Mouse (Mus musculus) lung, adult 2 months (tissue): ENCODE measurements around the gene Ankrd23. TPM values are rescaled to one million over a fixed set of nuclear protein-coding genes. Genes with fewer than 3 reads are reported as not detected.

Experiments used
- DNase-seq: peaks from one replicate; pipeline ENCODE4 v3.0.0; 2022
- H3K4me1 ChIP-seq: fragments of 200-500 bp; 2 replicates; pipeline ENCODE4 v1.6.1; 2011; ENCODE audit warnings: low read length; ENCODE audit not compliant: control insufficient read depth, insufficient read depth
- H3K4me3 ChIP-seq: fragments of 200-500 bp; replicated peaks from 2 replicates; pipeline ENCODE3; 2011; ENCODE audit warnings: low read depth, mild to moderate bottlenecking, control low read depth, low read length; ENCODE audit errors: extremely low read depth
- CTCF ChIP-seq: fragments of 200-500 bp; IDR thresholded peaks from 2 replicates; pipeline ENCODE4 v1.5.1; 2011; ENCODE audit warnings: mild to moderate bottlenecking, low read length, control low read depth; ENCODE audit not compliant: insufficient read depth
- POLR2A ChIP-seq: fragments of 200-500 bp; IDR thresholded peaks from 2 replicates; pipeline ENCODE4 v1.6.1; 2011; ENCODE audit warnings: low read depth, mild to moderate bottlenecking, control low read depth, low read length, borderline replicate concordance; ENCODE audit errors: extremely low read depth
- WGBS: fragments of 180-500 bp; shearing (Covaris S2); methylation state at CpG from one replicate; pipeline ENCODE4 v1.1.7; 2018; 5-methylcytosine and 5-hydroxymethylcytosine counted together
- polyA plus RNA-seq: library from polyadenylated mRNA; depleted of rRNA; stranded (reverse); fragments of >200 nt; gene quantifications from 2 replicates; pipeline ENCODE4 v1.2.3, GENCODE M21; 2012

Ankrd23 gene
- polyA plus RNA-seq, 1 experiment = 36.2 TPM

- Histone ChIP-seq H3K4me3 (no peak overlapping the region), H3K4me1 (peaks cover 18% of the 10 kb centered on the region)
- DNase-seq = no peak
- no peak for TF ChIP-seq CTCF
- no peak for TF ChIP-seq POLR2A
- 66% methylated on average over 5 of the region's 5 CpGs for WGBS
Measured at GRCm38 (mm10) chr1:36574196-36574955, 37.7 kb upstream of the Ankrd23 start.

- Histone ChIP-seq H3K4me1 (peaks cover 23% of the 10 kb centered on the region), H3K4me3 (no peak overlapping the region)
- TF ChIP-seq POLR2A (no peak), CTCF (no peak)
- no peak for DNase-seq
- 72% methylated on average over 8 of the region's 8 CpGs for WGBS
Measured at GRCm38 (mm10) chr1:36573524-36573923, 36.8 kb upstream of the Ankrd23 start.

DNA sequence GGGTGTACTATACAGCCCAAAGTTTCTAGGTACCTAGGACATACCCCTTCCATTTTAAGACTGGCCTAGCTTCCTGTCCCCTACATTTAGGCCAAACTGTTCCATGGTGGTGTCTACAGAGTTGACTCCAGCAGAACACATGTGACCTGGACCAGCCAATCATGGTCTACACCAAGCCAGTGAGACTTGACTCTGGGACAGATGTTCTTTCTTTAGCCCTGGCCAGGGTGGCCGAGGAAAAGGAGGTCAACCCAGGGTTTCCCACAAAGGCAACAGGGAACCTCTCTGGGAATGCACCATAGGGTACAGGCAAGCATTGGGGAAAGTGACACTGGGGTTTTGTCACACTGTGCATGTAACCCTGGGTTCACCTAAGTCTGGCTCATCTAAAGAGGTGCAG is 36.0 kb upstream of the Ankrd23 start:
- peaks cover 23% of the 10 kb centered on the region for H3K4me1 ChIP-seq
- no peak overlapping the region for H3K4me3 ChIP-seq
- DNase-seq = no peak
- WGBS = 64% methylated on average over 1 of the region's 1 CpGs
- TF ChIP-seq POLR2A = no peak

- no peak overlapping the region for H3K4me3 ChIP-seq
- H3K4me1 ChIP-seq = peaks cover 23% of the 10 kb centered on the region
- WGBS = 42% methylated on average over 2 of the region's 2 CpGs
- no peak for TF ChIP-seq CTCF
- DNase-seq = no peak
Measured at GRCm38 (mm10) chr1:36572140-36572700, 35.5 kb upstream of the Ankrd23 start.

- Histone ChIP-seq H3K4me1 (peaks cover 23% of the 10 kb centered on the region), H3K4me3 (no peak overlapping the region)
- TF ChIP-seq CTCF = no peak
- TF ChIP-seq POLR2A = no peak
- 28% methylated on average over 6 of the region's 6 CpGs for WGBS
- no peak for DNase-seq
Measured at GRCm38 (mm10) chr1:36571627-36572026, 34.9 kb upstream of the Ankrd23 start.

GRCm38 (mm10) chr1:36570320-36570719 is 33.6 kb upstream of the Ankrd23 start:
- TF ChIP-seq CTCF (no peak), POLR2A (no peak)
- peaks cover 23% of the 10 kb centered on the region for H3K4me1 ChIP-seq
- 75% methylated on average over 5 of the region's 5 CpGs for WGBS
- no peak for DNase-seq
- no peak overlapping the region for H3K4me3 ChIP-seq

GRCm38 (mm10) chr1:36569694-36570276 is 33.1 kb upstream of the Ankrd23 start:
- H3K4me1 ChIP-seq = peaks cover 23% of the 10 kb centered on the region
- DNase-seq = no peak
- 21% methylated on average over 7 of the region's 7 CpGs for WGBS
- H3K4me3 ChIP-seq = no peak overlapping the region
- TF ChIP-seq POLR2A (no peak), CTCF (no peak)

DNA sequence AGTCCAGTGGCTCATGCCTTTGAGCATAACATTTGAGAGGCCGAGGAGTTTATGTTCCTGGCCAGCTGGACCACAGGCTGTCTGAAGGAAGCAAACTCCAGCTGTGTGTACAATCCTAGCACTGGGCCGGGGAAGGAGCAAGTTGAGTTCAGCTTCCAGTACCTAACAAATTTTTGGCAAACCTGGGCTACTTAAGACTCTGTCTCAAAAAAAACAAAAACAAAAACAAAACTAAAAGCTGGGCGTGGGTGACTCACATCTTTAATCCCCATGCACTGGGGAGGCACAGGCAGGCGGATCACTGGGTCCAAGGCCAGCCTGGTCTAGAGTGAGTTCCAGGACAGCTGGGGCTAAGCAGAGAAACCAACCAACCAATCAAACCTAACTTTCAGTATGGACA is 32.1 kb upstream of the Ankrd23 start:
- H3K4me3 ChIP-seq = no peak overlapping the region
- WGBS = 45% methylated on average over 4 of the region's 4 CpGs
- H3K4me1 ChIP-seq = peaks cover 21% of the 10 kb centered on the region
- TF ChIP-seq POLR2A (no peak), CTCF (no peak)
- DNase-seq = no peak

DNA sequence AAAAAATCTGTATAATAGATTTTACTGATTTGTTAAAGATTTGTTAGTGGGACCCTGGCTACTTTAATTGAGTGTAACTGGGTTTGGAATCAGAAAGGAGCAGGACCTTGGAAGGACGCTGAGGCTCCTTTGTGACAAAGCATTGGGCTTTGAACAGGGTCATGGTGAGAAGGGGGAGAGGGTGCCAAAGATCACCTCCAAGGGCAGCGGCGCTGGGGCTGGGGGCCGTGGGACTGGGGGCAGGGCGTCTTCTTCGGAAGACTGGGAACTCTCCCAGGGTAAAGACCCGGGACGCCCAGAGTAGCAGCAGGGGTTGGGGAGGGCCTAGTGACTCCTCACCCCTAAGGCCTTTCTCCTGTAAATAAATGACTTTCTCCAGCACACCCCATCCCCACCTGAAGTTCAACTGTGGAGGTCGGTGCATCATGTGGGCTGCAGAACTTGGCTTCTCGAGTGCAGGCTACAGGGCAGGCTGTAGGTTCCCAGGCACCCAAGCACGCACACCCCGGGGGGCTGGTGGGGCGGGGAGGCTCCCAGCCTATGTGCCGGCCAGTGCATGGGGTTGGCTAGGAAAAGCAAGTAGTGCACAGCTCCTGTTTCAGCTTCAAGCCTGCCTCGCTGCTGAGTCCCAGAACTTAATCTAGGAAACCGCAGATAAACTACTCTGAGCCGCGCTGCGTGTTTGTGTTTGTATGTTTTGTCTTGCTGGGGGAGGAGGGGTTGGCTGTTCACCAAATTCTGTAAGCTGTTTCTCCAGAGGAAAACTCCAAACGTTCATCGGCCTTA is 31.3 kb upstream of the Ankrd23 start:
- H3K4me3 ChIP-seq = no peak overlapping the region
- WGBS = 54% methylated on average over 21 of the region's 21 CpGs
- no peak for TF ChIP-seq POLR2A
- TF ChIP-seq CTCF = no peak
- DNase-seq = no peak
- peaks cover 19% of the 10 kb centered on the region for H3K4me1 ChIP-seq
